Mouse (Mus musculus) macrophage (primary cell): ENCODE measurements around the gene Fsd1. TPM values are rescaled to one million over a fixed set of nuclear protein-coding genes. Genes with fewer than 3 reads are reported as not detected.
"Not testable (repeated sequence)": the region's sequence is repeated elsewhere in the genome, so short reads cannot be mapped to it uniquely, and the experiment has no call there.

Experiments used
- H3K27ac ChIP-seq: fragments of 350-480 bp; formaldehyde crosslinking; 2 replicates; pipeline ENCODE4 v1.9.0; 2021
- H3K36me3 ChIP-seq: fragments of 350-480 bp; formaldehyde crosslinking; 2 replicates; pipeline ENCODE4 v1.9.0; 2021; ENCODE audit errors: inconsistent target
- H3K4me3 ChIP-seq: fragments of 350-480 bp; formaldehyde crosslinking; 2 replicates; pipeline ENCODE4 v1.9.0; 2021; ENCODE audit errors: inconsistent target
- H3K79me2 ChIP-seq: fragments of 350-480 bp; formaldehyde crosslinking; 2 replicates; pipeline ENCODE4 v1.9.0; 2021; ENCODE audit errors: inconsistent target
- WGBS: methylation state at CpG from one replicate; pipeline ENCODE4 v1.1.7; 2026; ENCODE audit warnings: inconsistent platforms; ENCODE audit not compliant: missing documents; 5-methylcytosine and 5-hydroxymethylcytosine counted together
- polyA plus RNA-seq: library from polyadenylated mRNA; stranded (reverse); fragments of 250-400 nt; gene quantifications from 3 replicates; pipeline ENCODE4 v1.2.4, GENCODE M21; 2018; ENCODE audit warnings: inconsistent platforms
- total RNA-seq, 78 experiments: library from RNA; depleted of rRNA; stranded (reverse); fragments of 250-400 nt; gene quantifications; 1 replicate in 9 of 78; 2 replicates in 24 of 78; 3 replicates in 43 of 78; 4 replicates in 2 of 78; pipeline ENCODE4 v1.2.4; 2018; ENCODE audit warnings: inconsistent platforms in 56 of 78

The Fsd1 gene
- 1 to 10 TPM in 1 of 26 experiments, not detected in 25; 1.2 TPM for total RNA-seq (2018; cell fraction: chromatin; rRNA removed)
- not detected for total RNA-seq (2018; cell fraction: cytosol; rRNA removed)
- total RNA-seq (2018; cell fraction: nucleus; rRNA removed): not detected
- not detected in 3 replicates for polyA plus RNA-seq

DNA sequence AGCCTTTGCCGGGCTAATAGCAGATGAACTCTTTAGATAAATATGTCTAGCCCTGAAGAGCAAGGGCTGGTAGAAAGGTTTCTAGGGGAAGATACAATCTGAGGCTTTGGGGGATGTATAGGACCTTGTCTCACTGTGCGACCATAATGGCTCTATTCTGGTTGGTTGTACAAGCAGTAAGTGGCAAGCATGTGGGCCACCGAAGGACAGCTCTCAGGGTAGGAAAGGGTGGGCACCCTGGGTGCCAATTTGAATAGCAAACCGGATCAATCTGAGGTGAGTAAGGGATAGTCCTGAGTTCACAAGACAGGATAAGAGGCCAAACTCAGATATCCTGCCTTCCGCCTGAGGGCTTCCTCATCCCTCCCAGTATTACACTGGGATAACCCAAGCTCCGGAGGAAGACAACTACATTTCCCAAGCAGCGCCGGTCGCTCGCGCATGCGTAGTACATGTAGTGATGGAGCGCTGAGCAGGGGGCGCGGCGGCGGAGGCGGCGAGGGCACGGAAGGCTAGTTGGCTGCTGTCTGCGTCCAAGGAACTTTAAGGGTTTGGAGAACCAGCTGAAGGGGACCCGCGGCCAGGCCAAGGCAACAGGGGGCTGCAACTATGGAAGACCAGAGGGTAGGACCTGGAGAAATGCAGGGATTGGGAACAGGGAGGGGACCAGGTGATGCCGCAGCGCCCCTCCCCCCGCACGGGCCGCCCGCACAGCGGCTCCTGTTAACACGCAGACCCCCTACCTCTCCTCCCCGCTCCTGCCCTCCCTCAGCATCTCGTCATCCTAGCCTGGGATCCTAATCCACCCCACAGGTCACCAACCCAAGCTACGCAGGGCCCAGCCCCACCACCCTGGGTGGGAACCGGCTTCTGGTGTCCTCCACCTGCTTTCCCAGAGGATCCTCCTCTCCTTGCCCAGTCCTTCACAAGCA is at the start of gene Fsd1:
Gene Fsd1, plus strand, starts transcription at position 480 of the 932 bp plus-strand sequence.
- Histone ChIP-seq H3K27ac (no peak within 1 kb of the TSS), H3K36me3 (no peaks in the 10 kb centered on the region), H3K4me3 (no peak within 1 kb of the TSS), H3K79me2 (no peaks in the 10 kb centered on the region)
- 21% methylated on average over 26 of the region's 35 CpGs for WGBS

DNA sequence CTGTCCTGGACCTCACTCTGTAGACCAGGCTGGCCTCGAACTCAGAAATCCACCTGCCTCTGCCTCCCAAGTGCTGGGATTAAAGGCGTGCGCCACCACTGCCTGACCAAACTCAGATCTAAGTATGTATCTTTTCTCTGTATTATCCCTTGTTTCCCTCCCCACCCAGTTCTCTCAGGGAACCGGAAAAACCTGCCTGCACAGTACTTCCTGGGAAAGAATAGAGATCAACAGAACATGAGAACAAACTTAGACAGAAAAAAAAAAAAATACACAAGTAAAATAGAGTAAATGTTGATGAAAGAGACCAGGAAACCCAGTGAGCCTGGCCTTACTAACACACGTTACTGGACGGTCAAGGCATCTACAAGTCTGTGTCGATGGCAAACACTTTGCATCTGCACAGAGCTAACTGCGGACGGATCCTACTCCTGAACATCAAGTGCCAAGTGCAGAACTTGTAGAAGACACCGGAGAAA is 41.9 kb upstream of the Fsd1 start:
- peaks cover 22% of the 10 kb centered on the region for H3K36me3 ChIP-seq
- H3K27ac ChIP-seq: peak overlapping the region; percentile 29
- H3K79me2 ChIP-seq: not testable (repeated sequence)
- peak overlapping the region; percentile 54 for H3K4me3 ChIP-seq
- 57% methylated on average over 6 of the region's 10 CpGs for WGBS

DNA sequence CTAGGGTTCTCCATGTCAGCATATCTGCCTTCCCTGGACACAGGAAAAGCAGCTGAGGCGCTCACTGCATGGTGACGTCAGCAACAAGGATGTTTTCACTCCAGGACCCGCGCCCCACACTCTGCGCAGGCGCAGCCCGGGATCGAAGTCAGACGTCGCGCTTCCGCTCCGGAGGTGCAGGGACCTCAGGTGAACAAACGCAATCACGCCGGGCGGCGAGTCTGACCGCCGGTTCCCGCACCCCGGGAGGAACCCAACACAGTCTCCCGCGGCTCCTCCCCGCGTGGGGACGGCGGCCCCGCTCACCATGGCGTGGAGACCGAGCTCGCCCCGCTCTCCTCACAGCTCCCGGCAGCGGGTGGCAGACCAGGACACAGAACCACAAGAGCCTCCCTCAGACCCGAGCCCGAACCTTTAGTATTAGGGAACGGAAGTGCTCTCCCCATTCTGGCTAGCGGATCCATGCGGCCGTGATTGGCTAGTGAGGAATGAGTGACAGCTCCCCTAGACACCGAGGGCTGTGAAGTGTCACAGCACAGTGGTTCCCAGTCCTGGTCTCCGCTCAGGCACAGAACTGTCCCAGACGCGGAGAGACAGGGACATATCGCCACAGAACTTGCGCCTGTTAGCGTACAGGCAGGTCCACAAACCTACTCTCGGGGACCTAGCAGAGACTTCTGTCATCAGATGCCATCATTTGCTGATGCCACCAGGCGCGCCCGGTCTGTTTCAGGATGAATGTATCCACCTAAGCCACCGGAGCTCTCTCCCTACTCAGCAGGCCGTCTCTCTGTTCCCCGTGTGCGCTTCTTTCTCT is 41.2 kb upstream of the Fsd1 start:
- Histone ChIP-seq H3K27ac (peak overlapping the region; percentile 57), H3K36me3 (peaks cover 15% of the 10 kb centered on the region), H3K4me3 (peak overlapping the region; percentile 54)
- WGBS: under 1% methylated on average over 44 of the region's 56 CpGs
- H3K79me2 ChIP-seq: not testable (repeated sequence)

DNA sequence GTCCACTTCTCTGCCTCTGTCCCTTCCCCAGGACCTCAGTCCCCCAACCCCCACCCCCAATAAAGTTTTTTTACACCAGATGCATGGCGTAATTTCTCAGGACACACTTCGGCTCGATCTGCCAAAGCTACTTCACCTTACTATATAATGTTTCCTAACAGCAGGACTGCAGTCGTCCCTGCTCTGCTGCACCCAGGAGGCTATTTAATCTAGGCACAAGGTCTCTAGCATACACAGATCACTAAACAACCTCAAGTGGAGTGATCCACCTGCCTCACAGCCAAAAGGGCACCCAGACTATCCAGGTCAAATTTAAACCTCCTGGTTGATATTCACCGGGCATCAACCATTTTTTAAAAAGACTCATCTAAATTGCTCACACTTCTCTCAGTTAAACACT is 40.6 kb upstream of the Fsd1 start:
- Histone ChIP-seq H3K36me3 (peaks cover 9% of the 10 kb centered on the region), H3K4me3 (peak overlapping the region; percentile 54), H3K27ac (peak overlapping the region; percentile 57), H3K79me2 (no peaks in the 10 kb centered on the region)
- WGBS: 29% methylated on average over 5 of the region's 5 CpGs

DNA sequence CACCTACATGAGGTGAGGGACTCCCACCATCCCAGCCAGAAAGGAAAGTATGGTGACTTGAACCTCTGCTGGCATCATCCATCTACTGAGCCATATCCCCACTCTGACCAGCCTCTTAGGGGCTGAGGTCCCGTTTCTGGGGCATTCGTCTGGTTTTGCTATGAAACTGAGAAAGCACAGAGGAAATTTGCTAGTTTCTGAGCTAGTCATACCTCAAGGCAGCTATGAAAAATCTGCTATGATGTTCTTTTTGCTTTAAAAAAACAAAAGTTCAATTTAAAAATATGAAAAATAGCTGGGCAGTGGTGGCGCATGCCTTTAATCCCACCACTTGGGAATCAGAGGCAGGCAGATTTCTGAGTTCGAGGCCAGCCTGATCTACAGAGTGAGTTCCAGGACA is 37.7 kb upstream of the Fsd1 start:
- 90% methylated on average over 4 of the region's 4 CpGs for WGBS
- H3K36me3 ChIP-seq: no peaks in the 10 kb centered on the region
- peaks cover under 1% of the 10 kb centered on the region; the same call in 1 of the 2 replicates for H3K79me2 ChIP-seq
- no peak overlapping the region for H3K4me3 ChIP-seq
- no peak overlapping the region for H3K27ac ChIP-seq

DNA sequence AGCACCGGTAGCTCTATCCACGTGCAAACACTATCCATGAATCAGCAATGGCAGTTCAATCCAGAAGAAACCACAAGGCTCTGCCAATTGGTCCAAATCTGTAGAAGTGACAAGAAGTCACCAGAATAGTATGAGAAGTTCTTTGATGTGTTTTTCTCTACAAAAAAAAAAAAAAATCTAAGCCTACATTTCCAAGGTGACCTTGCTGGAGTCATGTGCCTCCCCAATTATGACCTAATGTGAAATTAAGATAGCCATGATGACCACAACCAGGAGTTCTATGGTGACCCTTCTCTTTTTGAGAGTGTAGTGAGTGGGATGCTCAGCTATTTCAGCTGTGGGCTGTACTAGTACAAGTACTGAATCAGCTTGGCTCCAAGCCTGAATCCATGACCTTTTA is 36.9 kb upstream of the Fsd1 start, which contains the start of gene Zfp119b:
Gene Zfp119b, minus strand, starts transcription at position 101 of the 400 bp plus-strand sequence.
- H3K79me2 ChIP-seq: peaks cover 7% of the 10 kb centered on the region; the same call in 1 of the 2 replicates
- 73% methylated on average over 2 of the region's 2 CpGs for WGBS
- no peak within 1 kb of the TSS for H3K27ac ChIP-seq
- no peaks in the 10 kb centered on the region for H3K36me3 ChIP-seq
- H3K4me3 ChIP-seq: no peak within 1 kb of the TSS

DNA sequence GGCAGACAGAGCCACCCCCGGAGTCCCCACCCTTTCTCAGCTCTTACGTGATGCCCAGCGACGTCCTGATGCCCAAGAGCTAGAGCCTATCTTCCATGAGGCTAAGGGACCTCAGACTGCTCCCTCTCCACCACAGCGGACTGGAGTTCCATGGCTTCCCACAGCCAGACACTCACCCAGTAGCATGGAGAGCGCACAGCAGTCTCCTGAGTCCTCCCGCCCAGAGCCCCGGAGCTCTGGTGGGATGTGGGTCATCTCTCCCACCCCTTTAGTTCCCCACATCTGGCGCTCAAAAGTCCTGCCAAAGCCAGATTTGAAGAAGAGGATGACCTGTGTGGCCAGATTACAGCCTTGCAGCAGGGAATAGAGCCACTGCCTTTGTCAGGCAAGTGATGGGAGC is 35.7 kb upstream of the Fsd1 start:
- Histone ChIP-seq H3K79me2 (peaks cover 7% of the 10 kb centered on the region; the same call in 1 of the 2 replicates), H3K36me3 (peaks cover 3% of the 10 kb centered on the region; the same call in 1 of the 2 replicates), H3K4me3 (no peak overlapping the region), H3K27ac (no peak overlapping the region)
- 96% methylated on average over 7 of the region's 9 CpGs for WGBS

DNA sequence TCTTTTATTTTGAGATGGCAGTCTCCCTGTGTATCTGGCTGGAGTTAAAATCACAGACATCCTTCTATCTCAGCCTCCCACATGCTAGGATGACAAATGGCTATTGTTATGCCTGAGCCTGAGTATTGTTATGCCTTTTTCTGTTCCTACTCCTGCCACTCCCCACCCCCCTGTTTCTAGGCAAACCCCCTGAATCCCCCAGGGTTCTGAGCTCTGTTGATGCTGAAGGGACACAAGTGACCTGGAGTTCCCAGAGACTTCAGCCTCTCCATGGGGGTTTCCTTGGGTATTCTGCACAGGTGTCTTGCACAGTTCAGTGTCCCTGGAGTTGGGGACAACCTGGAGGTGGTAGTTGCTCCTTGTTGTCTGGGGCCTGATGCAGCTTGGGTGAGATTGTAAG is 34.3 kb upstream of the Fsd1 start:
- Histone ChIP-seq H3K27ac (peak overlapping the region; percentile 75), H3K4me3 (no peak overlapping the region), H3K79me2 (peaks cover 7% of the 10 kb centered on the region; the same call in 1 of the 2 replicates), H3K36me3 (peaks cover 3% of the 10 kb centered on the region)

DNA sequence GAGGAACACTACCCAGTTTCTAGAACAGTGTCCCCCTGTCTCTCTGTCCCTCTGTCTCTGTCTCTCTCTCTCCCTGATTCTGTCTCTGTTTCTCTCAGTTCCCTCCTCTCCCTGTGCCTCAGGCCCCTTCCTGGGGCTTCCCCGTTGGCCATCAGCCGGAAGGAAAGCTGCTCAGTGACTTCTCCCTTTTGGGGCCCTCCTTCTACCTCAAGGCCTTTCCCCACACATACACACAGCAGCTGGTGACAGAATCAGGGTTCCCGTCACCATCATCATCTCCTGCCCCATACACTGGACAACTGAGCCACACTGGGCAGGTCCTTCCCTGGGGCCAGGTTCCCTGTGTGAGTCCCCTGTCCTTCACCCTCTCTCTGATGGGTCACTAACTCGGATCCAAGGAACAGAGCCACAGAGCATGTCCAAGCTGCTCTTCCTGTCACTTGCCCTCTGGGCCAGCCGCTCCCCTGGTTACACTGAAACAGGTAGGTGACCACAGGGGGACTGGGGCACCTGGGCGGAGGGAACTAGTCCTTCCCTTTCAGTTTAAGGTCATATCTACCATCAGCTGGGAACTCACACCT is 33.8 kb upstream of the Fsd1 start, which contains the start of gene Ebi3:
Gene Ebi3, plus strand, starts transcription at position 194 of the 581 bp plus-strand sequence.
- peaks cover 7% of the 10 kb centered on the region; the same call in 1 of the 2 replicates for H3K79me2 ChIP-seq
- WGBS: 10% methylated on average over 6 of the region's 6 CpGs
- H3K27ac ChIP-seq: peak within 1 kb of the TSS; percentile 75
- H3K4me3 ChIP-seq: peak within 1 kb of the TSS; percentile 28
- H3K36me3 ChIP-seq: peaks cover 3% of the 10 kb centered on the region

DNA sequence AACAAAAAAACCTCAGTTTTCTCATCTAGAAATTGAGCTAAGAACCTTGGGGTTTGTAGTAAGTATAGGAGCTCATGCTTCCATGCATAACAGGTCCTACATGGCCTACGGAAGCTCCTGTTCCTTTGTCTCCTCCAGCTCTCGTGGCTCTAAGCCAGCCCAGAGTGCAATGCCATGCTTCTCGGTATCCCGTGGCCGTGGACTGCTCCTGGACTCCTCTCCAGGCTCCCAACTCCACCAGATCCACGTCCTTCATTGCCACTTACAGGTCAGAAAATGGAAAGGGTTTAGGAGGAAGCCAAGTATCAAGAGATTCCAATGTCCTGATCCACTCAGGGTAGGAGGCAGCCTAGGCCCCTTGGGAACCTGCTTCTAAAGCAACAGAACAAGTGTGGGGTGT is 32.6 kb upstream of the Fsd1 start:
- no peak overlapping the region for H3K27ac ChIP-seq
- 69% methylated on average over 6 of the region's 6 CpGs for WGBS
- no peak overlapping the region; the same call in 1 of the 2 replicates for H3K4me3 ChIP-seq
- H3K79me2 ChIP-seq: peaks cover 7% of the 10 kb centered on the region; the same call in 1 of the 2 replicates
- H3K36me3 ChIP-seq: peaks cover 3% of the 10 kb centered on the region

DNA sequence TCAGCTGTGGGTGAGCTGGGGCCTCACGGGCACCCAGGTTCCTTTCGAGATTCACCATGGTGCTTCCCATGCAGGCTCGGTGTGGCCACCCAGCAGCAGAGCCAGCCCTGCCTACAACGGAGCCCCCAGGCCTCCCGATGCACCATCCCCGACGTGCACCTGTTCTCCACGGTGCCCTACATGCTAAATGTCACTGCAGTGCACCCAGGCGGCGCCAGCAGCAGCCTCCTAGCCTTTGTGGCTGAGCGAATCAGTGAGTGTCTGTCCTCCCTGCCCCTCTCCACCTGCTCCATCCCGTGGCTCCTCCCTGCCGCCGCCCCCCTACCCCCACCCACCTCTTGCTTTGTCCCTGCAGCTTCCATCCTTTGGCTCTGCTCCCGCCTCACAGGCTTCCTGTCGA is 32.1 kb upstream of the Fsd1 start:
- peaks cover 7% of the 10 kb centered on the region; the same call in 1 of the 2 replicates for H3K79me2 ChIP-seq
- WGBS: 52% methylated on average over 15 of the region's 16 CpGs
- no peak overlapping the region for H3K4me3 ChIP-seq
- H3K36me3 ChIP-seq: peaks cover 3% of the 10 kb centered on the region
- no peak overlapping the region for H3K27ac ChIP-seq

DNA sequence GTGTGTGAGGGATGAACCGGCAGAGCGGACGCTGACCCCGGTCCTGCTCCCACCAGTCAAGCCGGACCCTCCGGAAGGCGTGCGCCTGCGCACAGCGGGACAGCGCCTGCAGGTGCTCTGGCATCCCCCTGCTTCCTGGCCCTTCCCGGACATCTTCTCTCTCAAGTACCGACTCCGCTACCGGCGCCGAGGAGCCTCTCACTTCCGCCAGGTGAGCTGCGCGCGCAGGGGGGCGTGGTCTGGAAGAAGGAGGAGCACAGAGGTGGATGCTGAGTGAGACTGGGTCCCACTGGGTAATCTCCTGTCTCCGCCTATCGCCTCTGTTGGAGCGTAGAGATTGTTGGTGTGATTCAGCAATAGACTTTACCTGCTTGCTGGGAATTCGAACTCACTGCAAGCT is 30.2 kb upstream of the Fsd1 start:
- WGBS: 96% methylated on average over 26 of the region's 26 CpGs
- no peak overlapping the region for H3K4me3 ChIP-seq

DNA sequence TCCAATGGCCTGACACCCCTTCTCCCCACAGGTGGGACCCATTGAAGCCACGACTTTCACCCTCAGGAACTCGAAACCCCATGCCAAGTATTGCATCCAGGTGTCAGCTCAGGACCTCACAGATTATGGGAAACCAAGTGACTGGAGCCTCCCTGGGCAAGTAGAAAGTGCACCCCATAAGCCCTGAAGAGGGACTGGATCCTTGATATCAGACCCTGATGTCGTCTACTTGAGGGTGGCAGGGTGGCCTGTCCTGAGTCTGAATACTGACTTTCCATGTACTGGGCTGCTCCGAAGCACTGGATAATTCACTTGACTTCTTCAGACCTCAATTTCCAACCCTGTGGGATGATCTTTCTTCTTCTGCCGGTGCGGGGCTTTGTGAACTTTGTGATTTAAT is 29.7 kb upstream of the Fsd1 start:
- Histone ChIP-seq H3K4me3 (no peak overlapping the region), H3K27ac (no peak overlapping the region), H3K79me2 (peaks cover 19% of the 10 kb centered on the region; the same call in 1 of the 2 replicates), H3K36me3 (peaks cover 3% of the 10 kb centered on the region)
- 93% methylated on average over 6 of the region's 6 CpGs for WGBS

More for the DNA sequence above, 30.2 kb upstream of the Fsd1 start:
- H3K36me3 ChIP-seq: peaks cover 3% of the 10 kb centered on the region
- no peak overlapping the region for H3K27ac ChIP-seq
- peaks cover 19% of the 10 kb centered on the region; the same call in 1 of the 2 replicates for H3K79me2 ChIP-seq

DNA sequence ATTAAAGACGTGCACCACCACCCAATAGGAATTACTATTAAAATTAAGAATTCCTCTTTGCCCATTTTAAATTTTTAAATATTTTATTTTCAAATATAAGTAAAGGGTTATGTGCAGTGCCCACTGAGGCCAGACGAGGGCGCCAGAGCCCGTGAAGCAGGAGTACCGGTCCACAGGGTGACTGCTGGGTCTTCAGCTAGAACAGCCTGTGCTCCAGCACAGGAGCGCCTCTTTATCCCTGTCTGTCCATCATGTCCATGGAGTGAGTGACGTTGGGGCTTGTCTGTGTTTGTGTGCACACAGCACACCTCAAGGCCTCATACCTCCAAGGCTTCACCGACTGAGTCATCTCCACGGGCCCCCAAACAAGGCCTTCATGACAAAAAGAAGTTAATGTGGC is 29.1 kb upstream of the Fsd1 start:
- Histone ChIP-seq H3K4me3 (no peak overlapping the region), H3K27ac (no peak overlapping the region), H3K79me2 (peaks cover 19% of the 10 kb centered on the region; the same call in 1 of the 2 replicates), H3K36me3 (peaks cover 3% of the 10 kb centered on the region)
- 35% methylated on average over 9 of the region's 9 CpGs for WGBS
